ENCODE assay signal across 17 mouse cellular contexts in the genomic region with DNA sequence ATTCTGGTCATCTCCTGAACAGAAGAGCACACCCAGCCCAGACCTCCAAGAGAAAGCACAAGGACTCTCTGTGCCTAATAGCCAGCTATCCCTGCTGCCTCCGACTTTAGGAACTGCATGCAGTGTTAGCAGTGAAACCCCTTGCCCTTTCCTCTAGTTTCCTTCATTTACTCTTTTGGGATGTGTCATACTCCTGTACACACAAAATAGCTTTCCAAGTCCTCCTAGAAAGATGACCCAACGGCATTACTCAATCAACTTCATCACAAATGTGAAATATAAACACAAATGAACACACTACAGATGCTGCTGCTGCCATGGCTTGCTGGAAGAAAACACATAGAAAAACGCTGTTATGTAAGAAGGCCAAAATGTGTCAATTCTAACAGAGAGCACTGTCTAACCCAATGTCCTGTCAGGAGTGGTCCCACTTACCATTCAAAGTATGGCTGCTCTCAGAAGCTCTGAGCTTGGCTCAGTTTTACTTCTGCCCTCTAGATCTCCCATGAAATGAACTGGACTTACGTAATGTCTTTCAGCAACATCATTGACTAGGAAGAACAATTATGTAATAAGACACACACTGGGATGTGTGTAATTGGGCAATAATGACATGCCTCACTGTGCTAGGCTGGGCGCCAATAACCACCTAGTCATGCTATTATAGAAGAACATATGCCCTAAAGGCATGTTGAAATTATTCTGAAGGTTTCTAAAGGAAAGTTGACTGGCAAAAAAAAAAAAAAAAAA.
DNase-seq lines count a peak whose midpoint lies in the region; ATAC-seq and TF ChIP-seq lines count a peak whose summit lies in the region.
"Had no signal": no experiment of that assay in that cellular context is flagged by ENCODE, and none has a peak within 500 bp of the region (broad histone marks: within the 10 kb centered on the region; RNA-seq: fewer than 3 reads in every experiment).

No protein-coding gene starts in this region.

- 57% methylated on average over 5 of the region's 5 CpGs for WGBS in liver, embryonic 16.5 days (ENCODE audit: insufficient replicate concordance)
- 83% methylated on average over 5 of the region's 5 CpGs for WGBS in heart, adult 2 months

- H3K9me3 ChIP-seq in liver, embryonic 16.5 days (replicated peaks; ENCODE audit: control insufficient read depth, low read length): no peaks in the 10 kb centered on the region
- H3K9me3 ChIP-seq: embryonic facial prominence, embryonic 10.5 days; heart, embryonic 10.5 days; limb, embryonic 15.5 days; neural tube, embryonic 12.5 days had no signal

- no peak for TF ChIP-seq POLR2A in heart, adult 2 months (IDR thresholded peaks at IDR 0.05; ENCODE audit: insufficient read depth, low read depth, low read length)

- intact Hi-C loops in heart, adult 2 months (cut with DNase I): no loop called here

- no peak overlapping the region for H3K4me2 ChIP-seq in liver, embryonic 16.5 days (ENCODE audit: low read depth, low read length)
- H3K4me2 ChIP-seq: limb, embryonic 15.5 days; neural tube, embryonic 12.5 days had no signal

- H3K79me2 ChIP-seq in heart, adult 2 months (replicated peaks; ENCODE audit: control insufficient read depth, insufficient read depth, low read length): no peaks in the 10 kb centered on the region

- CTCF ChIA-PET in Patski (lab: Charles Lee): interaction anchor here (1.1 to 1.6 kb wide), 3 partner anchors 18 to 93 kb away, joined by 3 to 4 read pairs (median 3); no protein-coding TSS in a partner anchor

- H3K9ac ChIP-seq in liver, embryonic 16.5 days (ENCODE audit: low read depth, low read length): no peak overlapping the region
- no peak overlapping the region for H3K9ac ChIP-seq in heart, adult 2 months (ENCODE audit: low read depth, low read length)
- H3K9ac ChIP-seq: limb, embryonic 15.5 days; neural tube, embryonic 12.5 days had no signal

- no peak for TF ChIP-seq CTCF in Patski (IDR thresholded peaks at IDR 0.05)
- no peak for TF ChIP-seq CTCF in heart, adult 2 months (IDR thresholded peaks at IDR 0.05)

- no peak overlapping the region for H3K27ac ChIP-seq in liver, embryonic 16.5 days (ENCODE audit: low read length)
- H3K27ac ChIP-seq in brown adipose tissue, adult 24 weeks (replicated peaks; ENCODE audit: low read depth, low read length): peak overlapping the region; percentile 6
- H3K27ac ChIP-seq in heart, adult 2 months: no peak overlapping the region
- H3K27ac ChIP-seq: embryonic facial prominence, embryonic 10.5 days; heart, embryonic 10.5 days; limb, embryonic 15.5 days; neural tube, embryonic 12.5 days had no signal

- no peak for TF ChIP-seq EP300 in heart, adult 2 months (IDR thresholded peaks at IDR 0.05; ENCODE audit: insufficient read depth, low read depth, low read length)

- in situ Hi-C loops in Patski (cut with MboI; ENCODE audit: low pct_unique_long_range_greater_than_20kb): no loop called here

- H3K4me3 ChIP-seq in liver, embryonic 16.5 days (ENCODE audit: low read depth, low read length): no peak overlapping the region
- no peak overlapping the region for H3K4me3 ChIP-seq in brown adipose tissue, adult 24 weeks (ENCODE audit: insufficient read depth, low read depth, low read length)
- no peak overlapping the region for H3K4me3 ChIP-seq in heart, adult 2 months
- H3K4me3 ChIP-seq: embryonic facial prominence, embryonic 10.5 days; heart, embryonic 10.5 days; limb, embryonic 15.5 days; neural tube, embryonic 12.5 days had no signal

- H3K36me3 ChIP-seq in liver, embryonic 16.5 days (ENCODE audit: control insufficient read depth, insufficient read depth): no peaks in the 10 kb centered on the region
- no peaks in the 10 kb centered on the region for H3K36me3 ChIP-seq in heart, adult 2 months (ENCODE audit: control insufficient read depth, insufficient read depth, low read length)
- H3K36me3 ChIP-seq: embryonic facial prominence, embryonic 10.5 days; heart, embryonic 10.5 days; limb, embryonic 15.5 days; neural tube, embryonic 12.5 days had no signal

- POLR2A ChIA-PET in Patski (lab: Charles Lee): interaction anchor here (0.6 to 1.2 kb wide), 3 partner anchors 13 to 93 kb away, joined by 3 to 5 read pairs (median 4); no protein-coding TSS in a partner anchor

- DNase-seq in liver: no peak
- peak; percentile 67 for DNase-seq in Patski (ENCODE audit: low read depth, low spot score)
- no peak for DNase-seq in frontal cortex, postnatal 14 days (ENCODE audit: low spot score in 2 of 2)
- no peak for DNase-seq in ovary, postnatal 10 days (ENCODE audit: low spot score)
- DNase-seq in heart, adult 2 months: no peak
- DNase-seq: cerebellum, adult 11 months; right cerebral cortex, adult 18-20 months; thymus, adult 2 months had no signal

- peak; percentile 37; the same call in 1 of the 2 replicates for ATAC-seq in liver, embryonic 16.5 days (ENCODE audit: low read depth)
- peak; percentile 34 for ATAC-seq in Patski
- peak; percentile 96 for ATAC-seq in megakaryocyte progenitor cell, adult 5-6 weeks (replicated peaks; ENCODE audit: poor library complexity)
- ATAC-seq: activated CD4-positive, CD25-positive, alpha-beta regulatory T cell, adult 4 months; intestine, postnatal 0 days had no signal

- H3K4me1 ChIP-seq in liver, embryonic 16.5 days (ENCODE audit: control insufficient read depth, low read depth, low read length): no peaks in the 10 kb centered on the region
- H3K4me1 ChIP-seq in brown adipose tissue, adult 24 weeks (ENCODE audit: control insufficient read depth, insufficient read depth, insufficient read length, low read length): peaks cover 2% of the 10 kb centered on the region; the same call in 1 of the 2 replicates
- no peaks in the 10 kb centered on the region for H3K4me1 ChIP-seq in heart, adult 2 months (ENCODE audit: control insufficient read depth, insufficient read depth, low read length)
- H3K4me1 ChIP-seq: heart, embryonic 10.5 days; neural tube, embryonic 12.5 days had no signal

- H3K27me3 ChIP-seq in liver, embryonic 16.5 days (ENCODE audit: control insufficient read depth, insufficient read depth, low read depth, low read length): no peaks in the 10 kb centered on the region
- H3K27me3 ChIP-seq in Patski: no peaks in the 10 kb centered on the region
- no peaks in the 10 kb centered on the region for H3K27me3 ChIP-seq in heart, adult 2 months (ENCODE audit: control insufficient read depth, insufficient read depth, low read length)
- H3K27me3 ChIP-seq: limb, embryonic 15.5 days; neural tube, embryonic 12.5 days had no signal

Comparison
In these comparisons a context has a peak if more than half of its experiments do, and no peak if none do; other contexts are left out.
1. ATAC-seq: peak in every context shown above with its lines; median percentile 96 in megakaryocyte progenitor cell, adult 5-6 weeks; 37 in liver, embryonic 16.5 days; 34 in Patski.